Mouse (Mus musculus): ENCODE measurements around the gene Nlrc3.
A peak's percentile ranks its signal among the peaks of the same experiment; 100 is the strongest.

Gene Nlrc3

DNA sequence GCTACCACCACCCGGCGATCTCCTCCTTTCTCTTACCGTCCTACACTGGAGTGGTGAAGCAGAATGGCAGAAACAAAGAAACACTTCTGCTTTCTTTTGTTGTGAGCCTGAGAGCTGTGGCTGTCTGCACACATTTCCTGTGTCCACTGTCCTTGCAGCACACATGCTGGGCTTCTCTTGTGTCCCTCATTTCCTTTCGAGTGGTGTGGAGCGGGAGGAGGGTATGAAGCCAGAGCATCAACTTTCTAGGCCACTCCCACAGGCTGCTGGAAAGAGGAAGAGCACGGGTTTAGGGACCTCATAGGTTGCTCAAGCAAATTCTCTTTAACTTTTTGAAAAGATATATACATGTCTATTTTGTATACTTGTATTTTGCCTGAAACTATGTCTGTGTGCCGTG, 47.3 kb downstream of the Nlrc3 start:
- DNase-seq (ENCODE audit: low spot score in 2 of 2), result no peak

DNA sequence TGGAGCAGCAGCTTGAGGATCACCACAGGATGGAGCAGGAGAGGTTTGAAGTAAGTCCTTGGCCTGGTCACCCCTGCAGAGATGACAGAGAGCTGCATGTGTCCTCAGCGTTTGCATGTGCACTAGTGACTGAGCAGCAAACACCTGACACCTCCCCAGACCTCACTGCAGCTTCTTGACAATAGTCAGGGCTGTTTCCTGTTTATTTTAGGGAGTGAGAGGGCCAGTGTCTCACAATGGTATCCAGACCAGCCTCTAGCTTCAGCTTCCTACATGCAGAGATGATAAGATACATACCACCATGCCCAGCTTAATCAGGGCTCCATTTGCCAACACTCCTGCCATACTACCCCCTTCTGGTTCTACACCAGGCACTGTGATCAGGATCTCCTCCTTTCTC, 47.9 kb downstream of the Nlrc3 start:
- DNase-seq (ENCODE audit: low spot score in 2 of 2), result no peak

DNA sequence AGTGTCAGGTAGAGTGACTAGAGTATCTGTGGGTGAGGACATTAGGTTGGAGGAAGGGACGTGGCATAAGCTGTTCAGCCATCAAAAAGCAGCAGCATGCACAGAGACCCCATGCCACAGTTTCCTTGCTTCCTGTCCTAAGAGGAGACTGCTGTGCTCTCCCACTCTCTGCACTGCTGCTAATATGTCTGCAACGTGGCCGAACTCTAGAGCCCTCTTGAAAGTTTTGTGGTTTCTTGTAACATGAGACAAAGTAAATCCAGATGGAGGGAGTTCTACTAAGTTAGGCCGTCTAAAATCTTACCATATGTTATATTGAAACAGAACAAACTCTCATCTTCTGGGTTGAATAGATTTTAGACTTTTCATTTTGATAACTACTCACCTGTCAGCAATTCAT, 52.5 kb downstream of the Nlrc3 start:
- DNase-seq (ENCODE audit: low spot score in 2 of 2), result no peak

DNA sequence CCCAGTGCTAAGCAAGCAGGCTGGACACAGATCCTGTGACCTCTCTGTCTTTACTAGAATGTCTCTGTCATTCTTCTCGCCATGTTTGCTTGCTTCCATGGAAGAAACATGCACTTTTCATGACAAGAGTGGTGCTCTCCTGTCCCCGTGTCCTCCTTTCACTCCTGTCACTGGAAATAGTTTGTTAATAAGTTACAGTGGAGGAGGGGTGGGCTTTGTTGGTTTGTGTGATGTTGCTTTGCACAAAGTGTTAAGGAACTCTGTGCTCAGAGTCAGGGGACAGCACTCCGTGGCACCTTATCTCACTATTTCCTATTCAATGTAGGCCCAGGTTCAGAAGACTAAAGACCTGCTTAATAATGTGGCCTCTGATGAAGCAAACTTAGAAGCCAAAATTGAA, 52.9 kb downstream of the Nlrc3 start:
- DNase-seq (ENCODE audit: low spot score in 2 of 2), result no peak

DNA sequence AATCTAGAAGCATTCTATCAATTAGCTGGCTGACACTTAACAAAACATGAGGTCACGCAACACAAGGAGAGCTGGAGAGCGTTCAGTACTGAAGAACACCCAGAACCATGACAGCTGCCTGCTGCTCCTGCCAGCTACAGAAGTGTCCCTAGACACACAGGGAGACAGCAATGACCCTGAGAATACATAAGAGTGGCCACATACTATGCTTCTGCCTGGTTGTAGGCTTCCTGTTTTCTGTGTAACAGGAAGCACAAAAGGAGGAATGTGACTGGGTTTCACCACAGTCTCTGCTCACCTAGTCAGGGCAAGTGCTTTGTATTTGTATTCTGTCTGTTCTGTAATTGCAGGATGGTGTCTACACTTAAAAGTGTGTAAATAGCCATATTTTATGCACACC, 55.7 kb downstream of the Nlrc3 start:
- no peak for DNase-seq (ENCODE audit: low spot score in 2 of 2)

DNA sequence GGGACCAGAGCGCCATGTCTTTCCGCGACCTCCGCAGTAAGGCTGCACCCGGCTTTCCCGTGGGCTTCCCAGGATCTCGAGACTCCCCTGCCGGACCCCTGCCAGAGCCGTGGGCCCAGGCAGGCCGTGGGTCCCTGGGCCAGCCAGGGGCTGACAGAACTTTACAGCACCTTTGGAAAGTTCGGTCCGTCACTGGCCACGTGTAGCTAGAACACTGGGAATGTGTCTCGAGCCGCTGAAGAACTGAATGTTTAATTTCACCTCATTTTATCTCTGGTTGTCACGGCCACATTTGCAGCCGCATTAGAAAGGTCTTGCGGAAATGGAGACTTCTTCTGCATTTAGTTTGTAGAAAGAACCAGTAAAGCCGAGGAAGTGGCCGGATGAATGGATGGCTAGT, 67.3 kb downstream of the Nlrc3 start:
- DNase-seq (ENCODE audit: low spot score in 2 of 2), result no peak

DNA sequence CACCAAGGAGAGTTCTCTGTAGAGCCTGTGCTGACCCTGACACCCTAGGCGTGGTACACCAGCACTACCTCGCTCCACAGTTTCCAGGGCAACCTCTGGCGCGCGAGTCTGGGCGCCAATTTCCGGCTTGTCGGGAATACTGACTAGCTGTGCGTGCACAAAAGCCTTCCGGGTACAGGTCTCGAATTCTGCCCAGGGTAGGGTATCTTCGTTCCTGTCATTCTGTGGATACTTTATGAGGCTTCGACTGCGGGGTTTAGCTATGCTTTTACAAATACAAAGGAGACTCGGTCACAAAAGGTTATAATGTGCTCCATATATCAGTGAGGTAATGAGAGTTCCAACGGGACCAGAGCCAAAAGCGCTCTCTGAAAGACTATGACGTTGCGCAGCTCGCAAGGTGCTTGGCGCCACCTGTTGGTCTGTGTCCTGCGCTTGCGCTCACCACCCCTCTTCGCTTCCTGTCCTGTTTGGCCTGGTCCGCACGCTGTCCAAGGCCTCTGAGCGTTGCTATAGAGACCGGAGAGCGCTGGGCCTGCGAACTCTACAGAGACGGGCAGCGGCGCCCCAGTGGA, 67.8 kb downstream of the Nlrc3 start, which contains the start of the genes 1700037C18Rik and Cluap1:
Gene 1700037C18Rik, minus strand, starts transcription at position 153 of the 575 bp plus-strand sequence.
Gene Cluap1, plus strand, starts transcription at position 265 of the 575 bp plus-strand sequence.
- peak; percentile 90 for DNase-seq (ENCODE audit: low spot score in 2 of 2)

DNA sequence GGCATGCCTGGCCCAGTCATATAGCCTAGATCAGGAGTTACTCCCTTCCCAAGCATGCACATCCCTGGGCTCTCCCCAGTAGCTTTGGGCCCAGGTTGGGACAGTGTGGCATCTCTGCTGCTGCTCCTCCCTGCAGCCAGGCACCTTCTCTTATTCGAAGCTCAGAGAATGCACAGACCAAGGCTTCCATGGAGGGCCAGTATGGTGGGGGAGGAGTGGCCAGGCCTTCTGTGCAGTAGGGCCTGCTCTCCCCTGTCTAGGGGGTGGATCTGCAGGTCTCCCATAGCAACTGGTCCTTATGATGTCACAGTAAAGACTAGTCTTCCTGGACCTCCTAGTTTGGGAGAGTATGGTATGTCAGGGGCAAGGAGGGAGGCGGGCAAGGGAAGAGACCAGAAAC, 69.0 kb downstream of the Nlrc3 start:
- DNase-seq (ENCODE audit: low spot score in 2 of 2), result no peak

DNA sequence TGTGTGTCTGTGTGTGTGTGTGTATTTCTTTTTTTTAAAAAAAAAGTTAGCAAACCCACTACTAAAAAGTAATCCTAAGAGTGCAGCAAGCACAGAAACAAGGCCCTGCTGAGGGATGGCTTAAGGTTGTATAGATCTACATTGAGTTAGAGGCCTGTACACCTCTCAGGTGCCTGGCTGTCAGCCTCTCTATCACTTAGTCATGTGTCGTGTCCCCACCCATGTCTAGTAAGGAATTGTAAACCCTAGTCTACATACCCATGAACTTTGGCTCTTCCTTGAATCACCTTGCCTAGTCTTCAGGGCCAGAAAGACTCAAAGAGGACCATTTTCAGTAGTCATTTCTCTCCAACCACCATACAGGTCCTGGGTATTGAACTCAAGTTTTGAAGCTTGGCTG, 79.9 kb downstream of the Nlrc3 start:
- DNase-seq (ENCODE audit: low spot score in 2 of 2), result no peak

DNA sequence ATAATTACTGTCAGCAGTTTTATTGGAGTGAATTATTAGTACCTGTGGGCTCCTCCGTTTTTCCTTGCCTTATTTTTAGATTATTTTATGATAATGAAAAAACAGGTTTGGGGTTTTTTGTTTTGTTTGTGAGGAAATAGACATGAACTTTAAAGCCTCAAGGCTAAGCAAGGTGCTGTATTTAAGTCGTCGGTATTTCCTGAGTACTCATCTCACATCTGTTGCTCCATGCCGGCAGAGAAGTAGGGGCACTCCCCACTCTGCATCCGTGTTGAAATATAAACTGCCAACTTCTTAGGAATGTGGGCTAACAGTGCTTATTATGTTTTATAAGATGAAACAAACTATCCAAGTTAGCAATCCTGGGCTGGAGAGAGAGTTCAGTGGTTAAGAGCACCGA, 80.4 kb downstream of the Nlrc3 start:
- no peak for DNase-seq (ENCODE audit: low spot score in 2 of 2)

DNA sequence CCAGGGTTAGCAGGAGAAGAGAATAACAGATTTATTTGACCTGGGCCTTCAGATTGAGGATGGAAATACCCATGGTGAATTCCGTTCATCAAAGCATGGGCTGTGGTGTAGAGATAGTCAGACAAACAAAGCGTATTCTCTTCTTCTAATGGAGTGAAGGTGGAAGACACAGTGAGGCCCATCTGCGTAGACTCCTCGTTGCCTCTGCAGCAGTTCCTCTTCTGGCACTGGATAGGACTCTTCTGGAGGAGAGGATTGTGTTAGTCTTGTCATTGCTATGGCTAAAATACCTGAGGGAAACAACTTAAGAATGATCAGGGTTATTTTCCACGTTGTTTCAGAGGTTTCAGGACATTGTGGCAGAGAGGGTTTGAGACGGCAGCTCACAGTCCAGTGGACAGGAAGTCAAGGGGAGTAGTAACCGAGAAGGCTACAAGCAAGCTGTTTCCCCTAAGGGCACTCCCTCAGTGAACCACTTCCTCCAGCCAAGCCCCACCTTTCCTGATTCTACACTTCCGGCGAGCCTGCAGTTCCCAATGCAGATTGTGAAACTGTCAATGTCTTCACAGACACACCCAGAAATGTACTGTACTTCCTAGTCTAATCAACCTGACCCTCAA, 81.1 kb downstream of the Nlrc3 start:
- peak; percentile 70 to 76 for DNase-seq (ENCODE audit: low spot score in 2 of 2)
